Mouse (Mus musculus): Measurements from ENCODE around the gene Morc1. TPM values are rescaled to one million over a fixed set of nuclear protein-coding genes. Genes with fewer than 3 reads are reported as not detected.

The Morc1 gene
- polyA plus RNA-seq, 1 experiment: not detected

- TF ChIP-seq SRF (IDR thresholded peaks at IDR 0.05; ENCODE audit: control insufficient read depth, insufficient read length, low read depth) (no peak), TCF3 (IDR thresholded peaks at IDR 0.05; ENCODE audit: insufficient read length, low read depth) (no peak), MYOD1 (IDR thresholded peaks at IDR 0.05; ENCODE audit: control insufficient read depth in 1 of 3, insufficient read length in 2 of 3, low read depth in 2 of 3) (no peak), TCF12 (IDR thresholded peaks at IDR 0.05; ENCODE audit: insufficient read depth, poor library complexity, severe bottlenecking) (no peak), USF1 (IDR thresholded peaks at IDR 0.05; ENCODE audit: low read depth) (no peak), POLR2AphosphoS2 (IDR thresholded peaks at IDR 0.05; ENCODE audit: insufficient read length, low read depth) (no peak), MYOG (IDR thresholded peaks at IDR 0.05; ENCODE audit: control insufficient read depth in 1 of 3, insufficient read depth in 1 of 3, insufficient read length in 2 of 3, low read depth in 2 of 3) (no peak), CEBPB (IDR thresholded peaks at IDR 0.05; ENCODE audit: insufficient read depth, poor library complexity, severe bottlenecking) (no peak), E2F4 (IDR thresholded peaks at IDR 0.05; ENCODE audit: insufficient read depth) (no peak), MAX (IDR thresholded peaks at IDR 0.05; ENCODE audit: low read depth) (no peak), REST (IDR thresholded peaks at IDR 0.05; ENCODE audit: insufficient read depth, insufficient read length) (no peak), POLR2A (IDR thresholded peaks at IDR 0.05; ENCODE audit: insufficient read length, low read depth) (no peak)
- Histone ChIP-seq H3K79me2 (ENCODE audit: control insufficient read depth, insufficient read depth) (no peaks in the 10 kb centered on the region), H3K27me3 (ENCODE audit: control insufficient read depth, insufficient read depth, insufficient read length) (no peaks in the 10 kb centered on the region), H3K4me3 (no peak overlapping the region), H3ac (ENCODE audit: control insufficient read depth, insufficient read length) (no peak overlapping the region), H3K4me2 (ENCODE audit: low read depth) (no peak overlapping the region), H3K36me3 (ENCODE audit: control insufficient read depth, insufficient read depth) (no peaks in the 10 kb centered on the region)
Measured at GRCm38 (mm10) chr16:48676205-48676604, 245.2 kb downstream of the Morc1 start.

GRCm38 (mm10) chr16:48677381-48677780 lies 246.3 kb downstream of the Morc1 start:
- H3K4me3 ChIP-seq: no peak overlapping the region
- H3K4me2 ChIP-seq (ENCODE audit: low read depth): no peak overlapping the region
- H3K27me3 ChIP-seq (ENCODE audit: control insufficient read depth, insufficient read depth, insufficient read length): no peaks in the 10 kb centered on the region
- no peaks in the 10 kb centered on the region for H3K79me2 ChIP-seq (ENCODE audit: control insufficient read depth, insufficient read depth)
- no peak overlapping the region for H3ac ChIP-seq (ENCODE audit: control insufficient read depth, insufficient read length)
- no peaks in the 10 kb centered on the region for H3K36me3 ChIP-seq (ENCODE audit: control insufficient read depth, insufficient read depth)
- TF ChIP-seq MAX (IDR thresholded peaks at IDR 0.05; ENCODE audit: low read depth) (no peak), TCF12 (IDR thresholded peaks at IDR 0.05; ENCODE audit: insufficient read depth, poor library complexity, severe bottlenecking) (no peak), MYOD1 (IDR thresholded peaks at IDR 0.05; ENCODE audit: control insufficient read depth in 1 of 3, insufficient read length in 2 of 3, low read depth in 2 of 3) (no peak), REST (IDR thresholded peaks at IDR 0.05; ENCODE audit: insufficient read depth, insufficient read length) (no peak), MYOG (IDR thresholded peaks at IDR 0.05; ENCODE audit: control insufficient read depth in 1 of 3, insufficient read depth in 1 of 3, insufficient read length in 2 of 3, low read depth in 2 of 3) (no peak), SRF (IDR thresholded peaks at IDR 0.05; ENCODE audit: control insufficient read depth, insufficient read length, low read depth) (no peak), TCF3 (IDR thresholded peaks at IDR 0.05; ENCODE audit: insufficient read length, low read depth) (no peak), E2F4 (IDR thresholded peaks at IDR 0.05; ENCODE audit: insufficient read depth) (no peak), USF1 (IDR thresholded peaks at IDR 0.05; ENCODE audit: low read depth) (no peak), CEBPB (IDR thresholded peaks at IDR 0.05; ENCODE audit: insufficient read depth, poor library complexity, severe bottlenecking) (no peak), POLR2AphosphoS2 (IDR thresholded peaks at IDR 0.05; ENCODE audit: insufficient read length, low read depth) (no peak), POLR2A (IDR thresholded peaks at IDR 0.05; ENCODE audit: insufficient read length, low read depth) (no peak)

GRCm38 (mm10) chr16:48678029-48678428 lies 247.0 kb downstream of the Morc1 start:
- no peak overlapping the region for H3K4me2 ChIP-seq (ENCODE audit: low read depth)
- TF ChIP-seq USF1 (IDR thresholded peaks at IDR 0.05; ENCODE audit: low read depth) (no peak), CEBPB (IDR thresholded peaks at IDR 0.05; ENCODE audit: insufficient read depth, poor library complexity, severe bottlenecking) (no peak), MYOD1 (IDR thresholded peaks at IDR 0.05; ENCODE audit: control insufficient read depth in 1 of 3, insufficient read length in 2 of 3, low read depth in 2 of 3) (no peak), REST (IDR thresholded peaks at IDR 0.05; ENCODE audit: insufficient read depth, insufficient read length) (no peak), TCF3 (IDR thresholded peaks at IDR 0.05; ENCODE audit: insufficient read length, low read depth) (no peak), MYOG (IDR thresholded peaks at IDR 0.05; ENCODE audit: control insufficient read depth in 1 of 3, insufficient read depth in 1 of 3, insufficient read length in 2 of 3, low read depth in 2 of 3) (no peak), POLR2AphosphoS2 (IDR thresholded peaks at IDR 0.05; ENCODE audit: insufficient read length, low read depth) (no peak), POLR2A (IDR thresholded peaks at IDR 0.05; ENCODE audit: insufficient read length, low read depth) (no peak), SRF (IDR thresholded peaks at IDR 0.05; ENCODE audit: control insufficient read depth, insufficient read length, low read depth) (no peak), E2F4 (IDR thresholded peaks at IDR 0.05; ENCODE audit: insufficient read depth) (no peak)
- H3K36me3 ChIP-seq (ENCODE audit: control insufficient read depth, insufficient read depth): no peaks in the 10 kb centered on the region
- no peak overlapping the region for H3K4me3 ChIP-seq
- H3ac ChIP-seq (ENCODE audit: control insufficient read depth, insufficient read length): no peak overlapping the region
- no peaks in the 10 kb centered on the region for H3K27me3 ChIP-seq (ENCODE audit: control insufficient read depth, insufficient read depth, insufficient read length)
- H3K79me2 ChIP-seq (ENCODE audit: control insufficient read depth, insufficient read depth): no peaks in the 10 kb centered on the region

Other genes with a start within 250 kb of the Morc1 start
- 0.53 TPM for gene Dppa4, start 147.5 kb upstream of the Morc1 start, polyA plus RNA-seq (2012; fragmentation: generic; extraction: Trizol)
- 0.14 TPM for gene Dppa2, start 127.3 kb upstream of the Morc1 start, polyA plus RNA-seq (2012; fragmentation: generic; extraction: Trizol)
- not detected for gene Gm5485, start 18.8 kb upstream of the Morc1 start, polyA plus RNA-seq (2012; fragmentation: generic; extraction: Trizol)